Mouse (Mus musculus) liver, adult 2 months (tissue): ENCODE data around the gene Rhot2. TPM values are rescaled to one million over a fixed set of nuclear protein-coding genes. Genes with fewer than 3 reads are reported as not detected.

Experiments used
- DNase-seq: peaks from one replicate; pipeline ENCODE4 v3.0.0-alpha.2; 2011; ENCODE audit warnings: low read depth, low spot score; ENCODE audit errors: extremely low read depth
- H3K27ac ChIP-seq: fragments of 200-500 bp; replicated peaks from 2 replicates; pipeline ENCODE4 v1.5.1; 2012; ENCODE audit warnings: low read depth, mild to moderate bottlenecking, control low read depth, inconsistent platforms, low read length; ENCODE audit not compliant: insufficient read depth
- H3K27me3 ChIP-seq: fragments of 200-500 bp; 2 replicates; pipeline ENCODE4 v1.6.1; 2012; ENCODE audit warnings: mild to moderate bottlenecking, moderate library complexity, low read length, inconsistent platforms; ENCODE audit not compliant: control insufficient read depth, insufficient read depth
- H3K36me3 ChIP-seq: fragments of 200-500 bp; 2 replicates; pipeline ENCODE4 v1.6.1; 2012; ENCODE audit warnings: low read length, inconsistent platforms; ENCODE audit not compliant: control insufficient read depth, insufficient read depth
- H3K4me1 ChIP-seq: fragments of 200-500 bp; 2 replicates; pipeline ENCODE4 v1.6.1; 2011; ENCODE audit warnings: low read length; ENCODE audit not compliant: control insufficient read depth, insufficient read depth
- H3K4me3 ChIP-seq: fragments of 200-500 bp; 2 replicates; pipeline ENCODE4 v1.5.1; 2011; ENCODE audit warnings: low read depth, mild to moderate bottlenecking, control low read depth, low read length, moderate library complexity; ENCODE audit not compliant: insufficient read depth
- H3K79me2 ChIP-seq: fragments of 200-500 bp; 2 replicates; pipeline ENCODE4 v1.6.1; 2012; ENCODE audit warnings: inconsistent platforms, mild to moderate bottlenecking, low read length, moderate library complexity; ENCODE audit not compliant: control insufficient read depth, insufficient read depth
- H3K9ac ChIP-seq: fragments of 200-500 bp; 2 replicates; pipeline ENCODE4 v1.6.1; 2012; ENCODE audit warnings: low read depth, mild to moderate bottlenecking, control low read depth, inconsistent platforms, low read length
- CTCF ChIP-seq: fragments of 200-500 bp; IDR thresholded peaks from 2 replicates; pipeline ENCODE4 v1.5.1; 2011; ENCODE audit warnings: low read depth, low read length, control low read depth
- POLR2A ChIP-seq: fragments of 200-500 bp; IDR thresholded peaks from 2 replicates; pipeline ENCODE4 v1.6.1; 2011; ENCODE audit warnings: low read length, control low read depth; ENCODE audit not compliant: insufficient read depth; ENCODE audit errors: extremely low read depth
- whole genome bisulfite sequencing: fragments of 180-500 bp; shearing (Covaris S2); methylation state at CpG from one replicate; pipeline ENCODE4 v1.1.7; 2018; 5-methylcytosine and 5-hydroxymethylcytosine counted together
- polyA plus RNA-seq: library from polyadenylated mRNA; depleted of rRNA; stranded (reverse); fragments of >200 nt; gene quantifications from 2 replicates; pipeline ENCODE4 v1.2.3, GENCODE M21; 2012
- total RNA-seq: library from RNA; depleted of rRNA; stranded (reverse); fragments of >200 nt; gene quantifications from 2 replicates; pipeline ENCODE4 v1.2.3, GENCODE M21; 2014

Gene Rhot2
- total and polyA plus RNA-seq, 2 experiments, result 18.0 to 71.1 TPM

DNA sequence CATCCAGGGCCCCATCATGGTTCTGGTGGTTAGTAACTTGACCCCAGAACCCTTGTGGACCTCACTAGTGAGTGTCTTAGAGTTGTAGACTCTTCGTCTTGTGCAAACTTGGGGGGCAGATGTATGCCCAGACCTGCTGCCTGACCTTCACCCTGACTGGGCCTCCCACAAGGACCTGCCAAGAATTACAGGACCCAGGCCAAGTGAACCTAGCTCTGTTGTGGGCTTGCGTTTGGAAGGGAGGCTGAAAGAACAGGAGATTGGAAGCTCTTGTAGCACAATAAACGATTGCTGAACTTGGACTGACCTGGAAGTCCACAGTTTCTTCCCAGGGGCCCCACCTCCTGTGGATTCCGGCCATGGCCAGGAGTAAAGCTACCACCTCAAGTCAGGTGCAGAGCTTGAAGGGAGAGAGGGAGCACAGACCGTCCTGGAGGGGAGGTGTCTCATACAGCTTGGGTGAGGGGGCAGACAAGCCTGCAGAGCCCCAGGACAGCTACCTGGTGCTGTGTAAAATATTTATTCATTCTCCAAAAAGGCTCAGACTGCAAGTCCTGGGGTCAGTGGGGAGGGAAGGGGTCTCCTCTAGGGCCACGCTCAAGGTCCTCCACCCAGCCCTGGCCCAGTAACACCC, 10.6 kb downstream of the Rhot2 start:
- 5% methylated on average over 6 of the region's 6 CpGs for WGBS
- peak; percentile 98 for DNase-seq
- H3K27me3 ChIP-seq, result no peaks in the 10 kb centered on the region
- H3K79me2 ChIP-seq, result peaks cover 26% of the 10 kb centered on the region
- H3K27ac ChIP-seq, result peak overlapping the region; percentile 97
- TF ChIP-seq POLR2A, result no peak
- no peak for TF ChIP-seq CTCF
- peak overlapping the region; percentile 65 for H3K9ac ChIP-seq
- 0 out of 2 replicates have a peak, but pooled peaks cover 4% of the 10 kb centered on the region for H3K36me3 ChIP-seq
- H3K4me1 ChIP-seq, result peaks cover 62% of the 10 kb centered on the region
- peak overlapping the region; percentile 75 for H3K4me3 ChIP-seq

DNA sequence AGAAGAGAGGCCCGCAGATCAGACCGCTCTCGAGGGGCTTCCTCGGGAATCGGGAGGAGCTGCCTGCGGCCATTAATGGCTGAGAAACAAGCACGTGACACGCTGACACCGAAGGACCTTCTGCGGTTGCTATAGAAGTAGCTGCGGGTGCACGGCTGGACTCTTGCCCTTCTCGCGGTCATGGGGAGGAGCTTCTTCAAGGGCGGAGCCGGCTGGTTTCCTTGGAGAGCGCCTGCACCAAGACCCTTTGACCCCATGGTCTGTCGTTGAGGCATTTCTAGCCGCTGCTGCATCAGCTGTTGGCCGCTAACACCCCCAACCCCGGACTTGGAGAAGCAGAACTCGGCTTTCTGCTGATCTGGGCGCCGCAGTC, 11.4 kb downstream of the Rhot2 start, which contains the start of gene Stub1:
TSS of gene Stub1 (minus strand) at position 114 of the 373 bp plus-strand sequence.
- Histone ChIP-seq H3K79me2 (peaks cover 26% of the 10 kb centered on the region), H3K4me3 (peak within 1 kb of the TSS; percentile 80), H3K27me3 (no peaks in the 10 kb centered on the region), H3K36me3 (0 out of 2 replicates have a peak, but pooled peaks cover 4% of the 10 kb centered on the region), H3K4me1 (peaks cover 56% of the 10 kb centered on the region), H3K9ac (peak within 1 kb of the TSS; percentile 94), H3K27ac (peak within 1 kb of the TSS; percentile 97)
- TF ChIP-seq POLR2A, result no peak
- under 1% methylated on average over 24 of the region's 24 CpGs for whole genome bisulfite sequencing
- peak; percentile 94 for DNase-seq

DNA sequence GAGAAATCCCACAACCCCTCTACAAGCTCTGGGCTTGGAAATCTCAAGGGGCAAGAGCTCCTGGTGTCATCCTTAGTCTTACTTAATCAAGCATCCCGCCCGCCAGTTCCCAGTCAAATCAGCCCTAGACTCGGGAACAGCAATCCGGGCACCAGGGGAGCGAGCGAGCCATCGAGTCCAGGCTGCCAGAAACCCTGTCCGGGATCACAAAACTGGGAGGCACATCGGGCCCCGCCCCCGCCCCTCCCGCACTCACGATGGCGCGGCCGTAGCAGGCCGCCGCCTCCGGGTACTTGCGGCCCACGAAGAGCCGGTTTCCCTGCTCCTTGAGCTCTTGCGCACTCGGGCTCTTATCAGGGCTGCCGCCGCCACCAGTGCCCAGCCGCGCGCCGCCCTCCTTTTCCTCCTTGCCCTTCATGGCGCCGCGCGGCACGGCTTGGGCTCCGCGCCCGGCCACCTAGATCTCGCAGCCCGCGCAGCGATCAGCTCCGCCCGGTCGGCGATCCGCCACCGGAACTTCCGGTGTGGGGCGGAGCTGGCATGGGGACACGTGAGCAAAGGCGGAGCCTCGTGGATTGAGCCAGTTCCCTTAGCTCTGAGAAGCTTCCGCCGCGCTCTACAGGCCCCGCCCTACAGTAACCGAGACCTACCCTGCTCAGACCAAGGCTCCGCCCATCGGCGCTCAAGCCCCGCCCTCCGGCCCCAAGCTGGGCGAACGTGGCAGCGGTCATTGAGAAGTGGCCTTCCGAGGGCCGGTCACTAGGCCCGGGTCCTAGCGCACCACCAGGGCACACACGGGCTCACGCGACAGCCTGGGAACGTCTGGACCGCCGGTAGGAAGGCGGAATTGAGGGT, 12.0 kb downstream of the Rhot2 start:
- Histone ChIP-seq H3K79me2 (peaks cover 26% of the 10 kb centered on the region), H3K9ac (peak overlapping the region; percentile 94), H3K36me3 (0 out of 2 replicates have a peak, but pooled peaks cover 4% of the 10 kb centered on the region), H3K4me3 (peak overlapping the region; percentile 80), H3K27ac (peak overlapping the region; percentile 97), H3K4me1 (peaks cover 51% of the 10 kb centered on the region), H3K27me3 (no peaks in the 10 kb centered on the region)
- TF ChIP-seq POLR2A (peak; percentile 66), CTCF (0 out of 2 replicates have a peak, but pooled peaks have one; percentile 2)
- under 1% methylated on average over 76 of the region's 77 CpGs for WGBS
- DNase-seq, result peak; percentile 96

DNA sequence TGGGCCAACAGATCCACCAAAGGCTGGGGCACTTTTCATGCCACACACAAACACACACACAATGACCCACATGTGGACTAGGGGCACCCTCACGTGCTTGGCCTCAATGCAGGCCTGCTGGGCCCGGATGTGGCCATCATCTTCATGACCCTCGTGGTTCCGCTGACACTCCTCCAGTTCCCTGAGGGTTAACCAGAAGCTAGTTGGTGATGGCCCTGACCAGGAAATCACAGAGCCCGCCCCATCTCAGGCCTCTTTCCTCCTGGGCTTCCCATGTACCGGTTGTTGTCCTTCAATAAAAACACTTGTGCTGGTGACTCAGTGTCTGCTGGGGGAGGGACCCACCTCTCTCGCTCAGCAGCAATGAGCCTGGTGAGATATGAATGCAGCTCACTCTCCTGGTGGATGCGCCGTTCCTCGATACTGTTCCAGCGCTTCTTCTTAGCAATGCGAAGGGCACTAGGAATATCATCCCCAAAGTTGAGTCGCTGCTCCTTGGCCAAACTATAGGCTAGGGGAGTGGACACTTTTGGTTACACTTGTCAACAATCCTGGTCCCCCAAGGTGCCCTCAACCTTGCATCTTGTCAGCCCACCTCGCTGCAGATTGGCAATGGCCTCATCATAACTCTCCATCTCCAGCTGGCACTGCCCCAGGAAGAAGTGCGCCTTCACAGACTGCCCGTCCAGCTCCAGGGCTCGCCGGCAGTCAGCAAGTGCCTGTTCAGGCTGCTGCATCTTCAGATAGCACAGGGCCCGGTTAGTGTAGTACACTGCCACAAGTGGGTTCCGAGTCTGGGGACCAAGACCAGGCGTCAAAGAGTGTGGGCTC, 13.0 kb downstream of the Rhot2 start:
- DNase-seq, result no peak
- Histone ChIP-seq H3K27ac (peak overlapping the region; percentile 90), H3K4me1 (peaks cover 45% of the 10 kb centered on the region), H3K79me2 (peaks cover 26% of the 10 kb centered on the region), H3K27me3 (no peaks in the 10 kb centered on the region), H3K36me3 (0 out of 2 replicates have a peak, but pooled peaks cover 4% of the 10 kb centered on the region), H3K4me3 (peak overlapping the region; percentile 80), H3K9ac (peak overlapping the region; percentile 94)
- 37% methylated on average over 21 of the region's 21 CpGs for WGBS
- TF ChIP-seq CTCF, result no peak
- TF ChIP-seq POLR2A, result no peak

DNA sequence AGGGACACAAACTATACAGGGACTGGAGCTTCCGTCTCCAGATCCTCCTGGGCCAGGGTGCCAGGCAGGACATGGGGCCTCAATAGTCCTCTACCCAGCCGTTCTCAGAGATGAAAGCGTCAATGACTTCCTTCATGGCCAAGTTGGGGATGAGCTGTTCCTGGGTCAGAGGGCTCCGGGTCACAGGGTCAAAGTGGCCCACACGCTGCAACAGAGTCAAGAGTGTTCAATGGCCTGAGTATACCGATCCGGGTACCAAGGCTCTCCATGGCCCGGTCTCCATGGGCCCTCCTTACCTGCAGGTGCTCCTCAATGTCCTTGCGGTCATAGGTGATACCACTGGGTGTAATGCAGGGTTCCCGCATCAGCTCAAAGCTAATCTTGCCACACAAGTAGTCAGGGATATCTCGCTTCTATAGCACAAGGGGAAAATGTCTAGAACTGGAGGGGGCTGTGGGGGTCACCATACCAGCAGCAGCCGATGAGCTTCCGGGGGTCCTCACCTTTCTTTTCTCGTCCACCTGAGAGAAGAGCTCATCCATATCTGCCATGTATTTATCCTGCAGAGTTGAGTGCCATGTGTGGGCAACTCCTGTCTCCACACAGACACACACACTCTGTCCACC, 13.7 kb downstream of the Rhot2 start:
- no peak overlapping the region for H3K4me3 ChIP-seq
- H3K27me3 ChIP-seq, result no peaks in the 10 kb centered on the region
- H3K36me3 ChIP-seq, result 0 out of 2 replicates have a peak, but pooled peaks cover 4% of the 10 kb centered on the region
- 0 out of 2 replicates have a peak, but pooled peaks have one; percentile 4 for TF ChIP-seq POLR2A
- TF ChIP-seq CTCF, result no peak
- no peak overlapping the region for H3K27ac ChIP-seq
- H3K9ac ChIP-seq, result no peak overlapping the region
- peaks cover 37% of the 10 kb centered on the region for H3K4me1 ChIP-seq
- no peak for DNase-seq
- 75% methylated on average over 14 of the region's 14 CpGs for WGBS
- peaks cover 26% of the 10 kb centered on the region for H3K79me2 ChIP-seq
